Mouse (Mus musculus) left cerebral cortex, postnatal 14 days (tissue): ENCODE measurements at regions not wholly inside any gene's neighbourhood (a gene's known extent, or its start where the extent isn't known, plus 50 kb on each side); places are given as distances from the start of the nearest gene placed in this dataset.
A peak's percentile ranks its signal among the peaks of the same experiment; 100 is the strongest.
"Not testable (repeated sequence)": the region's sequence is repeated elsewhere in the genome, so short reads cannot be mapped to it uniquely, and the experiment has no call there.

Experiments used
- DNase-seq, 2 experiments: peaks; one replicate each; pipeline ENCODE4 v3.0.0; 2021 to 2022; ENCODE audit warnings: low spot score in 2 of 2, mixed read lengths in 1 of 2
- intact Hi-C: fragments of 180-260 bp; cut with DNase I; formaldehyde crosslinking; loops from one replicate; pipeline ENCODE4 v1.15.1; 2025

GRCm38 (mm10) chrY:89267946-89268345 lies 215.3 kb downstream of the Gm21294 start:
- intact Hi-C loops: not testable (repeated sequence)
- peak in 1 of 2 experiments; percentile 0 for DNase-seq
